Mouse (Mus musculus) NIH3T3 (cell line): ENCODE measurements around the gene Pde1b.

Source experiments
- DNase-seq: peaks from one replicate; pipeline ENCODE4 v3.0.0-alpha.2; 2012; ENCODE audit warnings: low read depth

Gene Pde1b

DNA sequence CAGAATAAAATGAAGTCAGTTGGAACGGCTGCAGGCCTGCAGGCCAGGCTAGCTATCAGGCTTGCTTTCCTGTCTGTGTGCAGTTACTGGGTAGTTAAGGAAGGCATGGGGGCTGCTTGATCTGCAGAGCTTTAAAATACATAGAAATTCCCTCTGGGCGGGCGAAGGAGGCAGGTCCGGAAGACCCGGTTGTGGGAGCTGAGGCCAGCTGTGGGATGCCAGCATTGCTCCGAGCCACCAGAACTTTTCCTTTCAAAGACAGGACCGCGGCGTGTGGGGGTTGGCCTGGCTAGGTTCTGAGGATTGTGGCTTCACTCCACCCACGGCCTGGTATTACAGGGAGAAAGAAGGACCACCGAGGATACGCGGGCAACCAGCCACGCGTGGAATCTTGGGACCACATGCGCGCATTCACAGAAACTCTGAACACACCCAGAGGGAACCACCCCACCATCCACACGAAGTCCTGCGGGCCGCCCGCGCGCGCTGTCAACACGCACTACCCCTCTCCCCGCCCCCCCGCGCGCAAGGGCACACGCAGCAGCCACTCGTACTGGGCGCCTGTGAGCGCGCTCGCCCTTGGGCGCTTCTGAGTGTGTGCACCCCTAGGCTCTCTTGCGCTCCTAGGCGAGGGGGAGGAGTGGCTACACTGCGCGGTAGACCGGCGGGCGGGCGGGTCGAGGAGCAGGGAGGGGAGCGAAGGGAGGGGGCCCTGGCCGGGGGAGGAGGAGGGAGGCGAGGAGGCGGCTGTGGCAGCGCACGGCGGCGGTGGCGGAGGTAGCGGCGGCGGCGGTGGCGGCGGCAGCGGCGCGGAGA is at the start of gene Pde1b:
TSS of gene Pde1b (plus strand) at position 600 of the 816 bp plus-strand sequence.
- no peak for DNase-seq

GRCm38 (mm10) chr15:103453551-103454218 is 49.1 kb upstream of the Pde1b start, which contains the start of gene Nckap1l:
Gene Nckap1l (plus strand): TSS chr15:103453794.
- DNase-seq = no peak

GRCm38 (mm10) chr15:103454449-103454848 is 48.4 kb upstream of the Pde1b start:
- no peak for DNase-seq

DNA sequence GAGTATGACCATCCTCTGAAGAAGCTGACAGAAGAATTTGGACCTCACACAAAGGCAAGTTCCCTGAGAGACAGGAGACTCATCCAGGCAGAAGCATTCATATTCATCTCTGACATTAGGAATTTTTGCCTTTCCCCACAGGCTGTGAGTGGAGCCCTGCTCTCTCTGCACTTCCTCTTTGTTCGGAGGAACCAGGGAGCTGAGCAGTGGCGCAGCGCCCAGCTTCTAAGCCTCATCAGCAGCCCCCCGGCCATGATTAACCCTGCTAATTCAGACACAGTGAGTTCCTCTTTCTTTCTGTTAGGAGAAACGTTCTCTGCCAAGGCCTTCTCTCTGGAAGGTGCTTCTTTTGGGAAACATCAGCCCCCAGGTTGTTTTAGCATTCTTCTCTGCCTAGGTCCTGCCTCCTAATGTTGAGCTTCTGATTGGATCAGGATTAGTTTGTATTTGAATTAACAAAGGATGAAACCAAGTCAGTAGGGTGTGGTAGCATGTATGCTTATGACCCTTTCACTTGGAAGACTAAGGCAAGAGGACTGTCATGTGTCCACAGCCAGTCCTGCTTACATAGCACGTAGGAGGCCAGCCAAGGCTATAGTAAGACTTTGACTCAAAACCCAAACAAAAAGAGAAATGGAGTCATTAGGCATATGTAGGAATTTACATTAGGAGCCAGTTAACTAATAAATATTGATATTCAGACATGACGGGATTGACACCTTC is 40.1 kb upstream of the Pde1b start:
- no peak for DNase-seq

DNA sequence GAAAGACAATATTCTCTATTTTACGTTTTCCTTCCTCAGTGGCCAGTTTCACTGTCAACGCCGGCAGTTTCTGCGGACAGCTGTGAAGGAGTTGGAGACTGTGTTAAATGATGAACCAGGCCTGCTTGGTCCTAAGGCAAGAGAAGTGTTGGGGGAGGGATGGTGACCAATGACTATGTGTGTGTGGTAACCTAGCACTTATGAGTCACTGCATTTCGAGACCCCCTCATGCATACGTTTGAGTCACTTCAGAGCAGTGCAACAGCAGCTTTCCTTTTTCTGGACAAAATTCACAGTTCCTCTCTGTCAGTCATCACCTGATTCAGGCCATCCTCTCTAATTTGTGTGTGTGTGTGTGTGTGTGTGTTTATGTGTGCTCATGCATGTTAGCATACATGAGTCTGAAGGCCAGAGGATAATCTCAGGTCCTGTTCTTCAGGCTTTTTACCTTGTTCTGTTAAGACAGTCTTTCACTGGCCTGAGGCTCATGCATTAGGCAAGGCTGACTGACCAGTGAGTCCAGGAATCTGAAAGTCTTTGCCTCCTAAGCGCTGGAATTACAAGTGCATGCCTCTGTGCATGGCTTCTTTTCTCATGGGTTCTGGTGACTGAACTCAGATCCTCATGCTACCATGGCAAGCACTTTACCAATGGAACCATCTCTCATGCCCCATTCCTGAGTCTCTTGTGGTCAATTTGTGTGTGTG is 31.2 kb upstream of the Pde1b start:
- DNase-seq = peak; percentile 61

DNA sequence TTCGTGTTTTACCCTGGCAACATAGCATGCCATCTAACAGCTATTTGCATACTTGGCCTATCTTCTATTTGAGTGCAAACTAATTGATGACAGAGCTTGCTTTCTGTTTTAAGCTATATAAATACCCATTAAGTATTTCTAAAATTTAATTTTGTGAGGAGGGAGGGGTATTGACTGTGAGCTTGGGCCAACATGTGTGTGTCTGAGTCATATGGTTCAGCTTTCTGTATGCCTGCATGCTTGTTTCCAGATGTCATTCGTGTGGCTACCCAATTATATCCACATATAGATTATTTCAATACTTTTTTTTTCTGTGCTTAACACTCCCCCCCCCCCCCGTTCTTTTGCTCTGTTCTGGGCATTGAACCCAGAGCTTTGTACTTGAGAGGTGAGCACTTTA is 30.6 kb upstream of the Pde1b start:
- DNase-seq = peak; percentile 53

DNA sequence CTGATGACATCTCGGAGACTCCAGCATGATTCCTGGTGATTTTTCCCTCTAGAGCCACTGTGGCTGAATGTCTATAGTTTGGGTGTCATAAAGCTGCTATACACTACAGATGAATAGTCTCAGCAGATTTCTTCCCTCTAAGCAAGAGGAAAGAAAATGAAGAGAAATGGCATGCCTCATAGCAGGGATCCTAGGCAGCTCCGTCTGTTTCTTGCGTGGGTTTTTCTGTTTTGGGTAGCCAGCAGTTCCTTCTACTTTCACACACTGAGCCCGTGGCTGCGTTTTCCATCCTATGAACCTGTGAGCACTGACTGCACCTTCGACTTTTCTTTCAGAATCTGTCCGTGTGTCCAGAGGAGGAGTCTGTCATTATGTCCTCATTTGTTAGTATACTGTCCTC is 29.7 kb upstream of the Pde1b start:
- no peak for DNase-seq

DNA sequence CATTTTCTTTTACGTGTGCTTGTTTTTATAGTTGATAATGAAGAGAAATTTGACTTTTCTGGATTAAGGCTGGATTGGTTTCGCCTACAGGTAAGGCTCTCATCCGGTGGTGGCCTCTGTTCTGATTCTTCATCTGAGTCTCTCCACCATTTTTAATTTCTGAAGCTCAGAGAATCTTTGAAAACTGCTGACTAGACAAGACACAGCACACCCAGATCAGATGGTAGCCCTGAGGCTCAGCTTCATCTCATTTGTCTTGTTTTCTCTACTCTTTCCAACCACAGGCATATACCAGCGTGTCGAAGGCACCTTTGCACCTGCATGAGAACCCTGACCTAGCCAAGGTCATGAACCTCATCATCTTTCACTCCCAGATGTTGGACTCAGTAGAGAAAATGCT is 29.1 kb upstream of the Pde1b start:
- no peak for DNase-seq

GRCm38 (mm10) chr15:103479080-103479606 is 23.7 kb upstream of the Pde1b start:
- DNase-seq = no peak

DNA sequence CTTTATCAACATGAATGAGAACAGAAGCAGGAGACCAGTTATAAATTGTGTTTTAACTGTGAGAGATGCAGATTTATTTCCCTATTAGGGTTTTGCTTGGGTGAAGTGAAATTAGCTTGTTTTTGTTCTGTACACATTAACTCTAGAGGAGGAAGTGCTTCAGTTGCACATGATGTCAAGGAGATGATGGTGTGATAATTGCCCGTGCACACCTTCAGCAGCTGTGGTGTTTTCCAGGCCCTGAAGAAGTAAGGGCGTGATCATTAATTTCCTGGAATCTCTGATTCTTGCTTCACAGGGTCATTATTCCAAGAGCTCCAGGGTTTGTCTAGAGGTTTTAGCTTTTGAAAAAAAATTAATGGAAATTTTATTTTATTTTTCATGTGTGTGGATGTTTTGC is 22.7 kb upstream of the Pde1b start:
- no peak for DNase-seq

DNA sequence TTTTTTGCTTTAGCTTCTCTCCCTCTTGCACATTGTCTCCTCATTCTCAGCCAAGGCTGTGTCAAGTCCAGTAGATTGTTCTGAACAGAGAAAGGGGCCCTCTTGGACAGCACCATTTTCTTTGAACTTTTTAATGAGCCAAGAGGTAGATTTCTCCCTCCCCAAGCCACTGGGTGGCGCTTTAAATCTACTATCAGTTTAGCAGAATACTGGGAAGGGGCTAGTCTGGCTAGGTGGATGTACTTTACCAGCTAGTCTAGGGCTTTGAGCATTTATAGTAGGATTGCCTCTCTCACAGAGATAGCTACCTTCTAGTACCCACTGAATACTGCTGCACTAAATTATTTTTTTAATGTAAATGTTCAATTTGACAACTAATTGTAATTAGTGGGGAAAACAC is 20.3 kb upstream of the Pde1b start:
- DNase-seq = peak; percentile 69

DNA sequence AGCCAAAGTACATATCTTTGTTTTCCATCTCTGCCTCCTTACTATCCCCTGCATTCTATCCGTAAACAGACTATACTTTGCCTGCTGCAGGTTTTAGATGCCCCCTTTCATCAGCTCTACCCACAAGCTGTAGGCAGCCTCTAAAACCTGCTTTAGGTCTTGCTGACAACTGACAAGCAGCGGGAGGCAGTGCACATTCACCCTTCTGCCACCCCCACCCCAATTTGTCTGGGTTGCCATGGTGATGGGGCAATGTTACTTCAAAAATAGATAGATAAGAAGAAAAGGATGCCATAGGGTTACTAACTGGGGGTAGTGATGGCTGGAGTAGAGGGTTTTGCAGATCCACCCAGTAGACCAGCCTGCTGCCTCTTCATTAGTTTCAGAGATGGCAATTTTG is 18.3 kb upstream of the Pde1b start:
- DNase-seq = no peak

DNA sequence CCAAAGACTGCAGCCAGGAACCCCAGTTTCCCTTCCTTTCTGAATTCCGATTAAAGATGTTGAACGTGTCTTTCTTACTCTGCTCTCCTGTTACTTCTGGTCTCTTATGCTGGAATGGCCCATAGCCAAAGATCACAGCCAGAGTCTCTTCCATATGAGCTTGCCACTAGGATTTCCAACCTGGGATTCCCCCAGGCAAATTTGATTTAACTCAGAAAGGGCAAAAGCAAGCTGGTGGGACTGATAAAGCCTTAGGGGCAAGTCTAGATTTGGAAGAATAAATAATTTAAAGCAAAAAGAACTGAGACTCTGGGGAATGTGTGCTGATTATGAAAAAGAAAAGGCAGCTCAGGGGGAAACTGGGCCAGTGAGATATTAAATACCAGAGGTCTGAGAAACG is 17.7 kb upstream of the Pde1b start:
- DNase-seq = no peak

GRCm38 (mm10) chr15:103486658-103487057 is 16.2 kb upstream of the Pde1b start:
- no peak for DNase-seq

DNA sequence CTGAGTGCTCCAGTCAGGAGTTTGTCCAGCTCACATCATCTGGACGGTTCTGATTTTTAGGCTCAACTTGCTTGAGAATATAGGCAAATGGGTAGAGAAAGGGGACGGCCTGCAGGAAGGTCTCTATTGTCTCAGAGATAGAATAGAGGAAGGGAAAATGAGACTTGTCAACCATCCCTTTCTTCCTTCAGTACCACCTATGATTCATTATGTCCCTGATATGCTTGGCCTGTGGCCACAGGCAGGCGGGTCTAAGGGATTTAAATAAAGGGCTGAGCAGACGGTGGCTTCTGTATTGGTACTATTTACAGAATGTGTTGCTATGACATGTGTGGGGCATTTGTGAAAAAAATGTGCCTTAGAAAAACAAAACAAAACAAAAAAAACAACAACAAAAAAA is 14.5 kb upstream of the Pde1b start:
- DNase-seq = no peak

DNA sequence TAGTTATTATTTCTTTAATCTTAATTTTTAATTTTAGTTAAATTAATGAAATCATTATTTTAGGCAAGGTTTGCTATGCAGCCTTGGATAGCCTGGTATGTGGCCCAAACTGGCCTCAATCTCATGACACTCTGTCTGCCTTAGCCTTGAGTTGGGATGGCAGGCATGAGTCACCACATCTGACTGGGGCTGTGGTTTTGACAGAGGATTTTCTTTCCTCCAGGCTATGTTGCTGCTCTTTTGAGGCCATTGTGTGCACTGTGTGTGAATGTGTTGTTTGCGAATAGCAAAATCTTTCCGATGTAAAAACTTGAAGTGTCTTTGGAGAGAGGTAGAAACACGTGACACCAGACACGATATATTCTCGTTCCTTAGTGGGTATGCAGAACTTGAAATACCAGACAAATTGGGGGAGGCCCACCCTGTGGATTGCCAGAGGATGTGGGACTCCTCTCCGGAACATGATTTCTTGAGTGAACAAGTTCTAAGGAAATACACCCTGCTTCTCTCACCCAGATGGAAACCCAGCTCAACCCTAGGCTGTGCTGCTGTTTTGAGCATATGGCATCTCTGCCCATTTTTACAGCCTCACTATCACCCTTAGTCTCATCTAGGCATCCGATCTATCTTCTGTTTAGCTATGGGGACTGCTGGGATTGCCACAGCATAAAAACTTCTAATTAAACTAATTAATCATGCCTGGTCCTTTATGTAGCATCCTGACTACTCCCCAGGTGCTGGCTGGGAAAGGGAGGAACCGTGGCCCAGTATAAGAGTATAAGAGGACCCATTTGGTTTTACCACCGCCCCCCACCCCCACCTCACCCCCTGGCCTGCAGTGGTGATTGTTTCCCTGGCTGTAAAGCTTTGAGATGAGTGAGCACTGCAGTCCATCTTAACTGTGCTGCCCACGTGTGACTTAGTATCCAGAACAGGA is 6.4 kb upstream of the Pde1b start:
- DNase-seq = peak; percentile 85

DNA sequence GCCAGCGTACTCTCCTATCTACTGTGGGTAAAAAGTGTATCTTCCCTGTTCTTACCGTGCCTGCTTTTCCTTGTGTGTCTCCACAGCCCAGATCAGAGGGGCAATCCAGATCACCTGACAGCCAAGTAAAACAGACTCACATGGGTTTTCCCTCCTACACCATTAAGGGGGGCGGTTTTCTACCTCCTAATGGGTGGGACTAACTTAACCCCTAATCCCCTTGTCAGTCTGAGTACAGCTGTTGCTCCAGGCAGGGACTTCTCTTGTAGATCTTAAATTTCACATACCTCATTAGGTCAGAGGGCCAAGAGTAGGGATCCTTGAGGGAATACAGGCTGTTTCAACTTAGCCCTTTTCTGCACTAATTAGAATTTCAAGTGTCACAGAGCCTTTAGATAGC is 4.7 kb upstream of the Pde1b start:
- no peak for DNase-seq

DNA sequence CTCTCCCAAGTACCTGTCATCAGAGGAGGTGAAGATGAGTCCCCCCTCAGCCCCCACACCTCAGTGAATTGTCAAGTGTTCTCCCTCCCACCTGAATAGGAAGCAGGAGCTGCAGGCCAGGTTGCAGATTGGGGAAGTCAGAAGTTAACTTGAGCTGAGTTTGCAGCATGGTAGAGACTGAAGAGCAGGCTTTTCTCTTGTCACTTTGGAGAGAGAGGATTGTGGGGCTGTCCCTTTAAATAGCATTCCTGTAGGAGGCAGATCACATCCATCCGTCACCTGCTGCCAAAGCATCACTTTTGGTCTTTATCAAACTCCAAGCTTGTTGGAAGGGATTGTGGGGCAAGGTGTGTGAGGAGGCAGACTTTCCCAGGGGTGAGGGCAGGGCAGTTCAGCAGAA is 2.1 kb upstream of the Pde1b start:
- DNase-seq = no peak

GRCm38 (mm10) chr15:103501186-103501585 is 1.6 kb upstream of the Pde1b start:
- no peak for DNase-seq

DNA sequence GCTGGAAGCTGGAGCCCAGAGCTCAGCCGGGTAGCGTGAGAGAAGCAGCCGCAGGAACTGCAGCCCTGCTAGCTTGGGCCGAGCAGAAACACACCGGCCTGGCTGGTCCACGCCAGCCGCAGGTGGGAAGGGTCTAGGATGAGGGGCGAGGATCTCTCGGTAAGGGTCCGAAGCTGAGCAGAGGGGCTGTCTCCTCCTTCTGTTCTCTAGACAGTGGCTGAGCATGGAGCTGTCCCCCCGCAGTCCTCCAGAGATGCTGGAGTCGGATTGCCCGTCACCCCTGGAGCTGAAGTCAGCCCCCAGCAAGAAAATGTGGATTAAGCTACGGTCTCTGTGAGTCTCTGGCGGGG is 392 bp downstream of the Pde1b start:
- DNase-seq = no peak

GRCm38 (mm10) chr15:103503660-103504059 is 826 bp downstream of the Pde1b start:
- no peak for DNase-seq
